Mouse (Mus musculus): ENCODE measurements at regions not wholly inside any gene's neighbourhood (a gene's known extent, or its start where the extent isn't known, plus 50 kb on each side); places are given as distances from the start of the nearest gene placed in this dataset.

DNA sequence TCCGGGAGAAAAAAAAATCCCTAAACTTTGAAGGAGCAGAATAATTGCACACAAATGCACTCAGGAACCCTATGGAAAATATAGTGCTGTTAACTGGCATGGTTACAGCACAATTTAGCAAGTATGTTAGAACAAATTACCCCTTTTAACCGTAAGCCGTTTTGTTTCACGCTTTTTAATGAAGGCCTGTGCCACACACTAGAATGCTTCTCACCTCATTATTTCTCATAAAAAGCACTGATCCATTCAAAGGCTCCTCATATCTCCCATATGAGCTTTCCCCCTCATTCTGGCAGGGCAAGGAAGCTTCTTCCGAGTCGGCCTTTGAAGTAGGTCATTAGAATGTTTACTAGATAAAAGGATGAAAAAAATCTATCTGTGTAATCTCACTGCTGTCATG, 182.4 kb downstream of the Fbxo8 start:
- Histone ChIP-seq H3K9me3 (replicated peaks; ENCODE audit: control insufficient read depth, low read length) (no peaks in the 10 kb centered on the region), H3K9ac (ENCODE audit: low read length) (no peak overlapping the region), H3K4me3 (ENCODE audit: low read length) (no peak overlapping the region), H3K4me2 (ENCODE audit: low read depth, low read length) (no peak overlapping the region), H3K27ac (ENCODE audit: low read length) (no peak overlapping the region), H3K36me3 (ENCODE audit: control insufficient read depth, insufficient read depth) (no peaks in the 10 kb centered on the region), H3K27me3 (ENCODE audit: control insufficient read depth, insufficient read depth, low read length) (no peaks in the 10 kb centered on the region), H3K4me1 (ENCODE audit: control insufficient read depth, insufficient read depth, low read length) (no peaks in the 10 kb centered on the region)
- 66% methylated on average over 6 of the region's 6 CpGs for WGBS
- ATAC-seq (replicated peaks; ENCODE audit: extremely low read depth, insufficient read depth, low FRiP score) = no peak

DNA sequence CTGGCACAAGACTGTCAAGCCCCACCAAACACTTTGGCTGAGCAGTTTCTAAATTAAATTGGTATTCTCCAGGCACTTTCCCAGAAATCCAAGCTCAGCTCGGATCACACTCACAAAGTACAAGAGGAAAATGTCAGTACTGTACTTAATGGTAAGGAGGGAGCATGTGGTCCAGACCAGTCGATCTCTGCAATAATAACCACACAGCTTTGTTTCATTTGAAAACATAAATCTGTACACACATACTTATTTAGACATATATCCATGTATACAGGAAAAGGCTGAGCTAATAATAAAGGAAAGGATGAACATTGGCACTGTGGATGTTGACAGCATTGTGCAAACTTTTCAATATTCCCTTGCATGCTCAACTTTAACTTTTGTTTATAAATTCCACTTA, 184.1 kb downstream of the Fbxo8 start:
- Histone ChIP-seq H3K27ac (ENCODE audit: low read length) (no peak overlapping the region), H3K4me1 (ENCODE audit: control insufficient read depth, insufficient read depth, low read length) (no peaks in the 10 kb centered on the region), H3K9me3 (replicated peaks; ENCODE audit: control insufficient read depth, low read length) (no peaks in the 10 kb centered on the region), H3K4me3 (ENCODE audit: low read length) (no peak overlapping the region), H3K27me3 (ENCODE audit: control insufficient read depth, insufficient read depth, low read length) (no peaks in the 10 kb centered on the region), H3K9ac (ENCODE audit: low read length) (no peak overlapping the region), H3K4me2 (ENCODE audit: low read depth, low read length) (no peak overlapping the region), H3K36me3 (ENCODE audit: control insufficient read depth, insufficient read depth) (no peaks in the 10 kb centered on the region)
- no peak for ATAC-seq (replicated peaks; ENCODE audit: extremely low read depth, insufficient read depth, low FRiP score)
- 57% methylated on average over 2 of the region's 2 CpGs for WGBS

DNA sequence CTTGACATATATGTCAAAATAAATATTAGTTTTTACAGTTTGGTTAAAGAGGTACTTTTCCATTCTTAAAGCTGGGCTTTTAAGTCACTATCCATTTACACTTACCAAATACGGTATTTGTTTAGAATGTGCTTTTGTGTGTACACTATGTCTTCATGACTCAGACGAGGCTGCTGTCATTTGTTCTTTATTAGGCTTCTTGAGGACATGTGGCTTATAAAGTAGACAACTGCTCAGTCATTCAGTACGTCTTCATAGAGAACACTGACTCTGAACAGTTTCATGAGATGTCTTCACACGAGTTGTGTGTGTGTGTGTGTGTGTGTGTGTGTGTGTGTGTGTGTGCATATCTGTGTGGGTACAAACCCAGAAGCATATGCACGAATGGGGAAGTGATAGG, 216.1 kb downstream of the Fbxo8 start:
- H3K4me1 ChIP-seq (ENCODE audit: control insufficient read depth, insufficient read depth, low read length) = no peaks in the 10 kb centered on the region
- no peak overlapping the region for H3K4me2 ChIP-seq (ENCODE audit: low read depth, low read length)
- no peaks in the 10 kb centered on the region for H3K36me3 ChIP-seq (ENCODE audit: control insufficient read depth, insufficient read depth)
- H3K27me3 ChIP-seq (ENCODE audit: control insufficient read depth, insufficient read depth, low read length) = no peaks in the 10 kb centered on the region
- no peak overlapping the region for H3K9ac ChIP-seq (ENCODE audit: low read length)
- no peak overlapping the region for H3K4me3 ChIP-seq (ENCODE audit: low read length)
- no peak overlapping the region for H3K27ac ChIP-seq (ENCODE audit: low read length)
- ATAC-seq (replicated peaks; ENCODE audit: extremely low read depth, insufficient read depth, low FRiP score) = no peak
- WGBS = 59% methylated on average over 5 of the region's 5 CpGs
- no peaks in the 10 kb centered on the region for H3K9me3 ChIP-seq (replicated peaks; ENCODE audit: control insufficient read depth, low read length)

DNA sequence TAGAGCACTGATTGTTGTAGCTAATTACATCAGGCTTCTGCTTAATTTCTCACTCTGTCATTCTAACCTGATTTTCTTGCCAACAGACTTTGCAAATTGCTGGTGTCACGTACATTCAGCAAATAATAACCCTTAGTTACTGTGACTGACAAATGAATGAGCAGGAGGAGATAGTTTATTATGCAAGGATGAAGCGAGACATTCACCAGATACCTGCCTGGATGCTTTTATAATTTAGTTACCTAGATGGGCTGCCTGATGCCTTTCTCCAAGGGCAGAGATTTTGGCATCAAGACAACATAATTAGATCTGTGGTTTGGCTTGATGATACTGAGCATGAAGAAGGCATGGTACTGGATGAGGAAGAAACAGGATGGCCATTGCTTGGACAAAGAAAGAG, 233.6 kb downstream of the Fbxo8 start:
- H3K27ac ChIP-seq (ENCODE audit: low read length) = no peak overlapping the region
- no peak for ATAC-seq (replicated peaks; ENCODE audit: extremely low read depth, insufficient read depth, low FRiP score)
- 0 out of 2 replicates have a peak, but pooled peaks cover 2% of the 10 kb centered on the region for H3K4me1 ChIP-seq (ENCODE audit: control insufficient read depth, insufficient read depth, low read length)
- no peak overlapping the region for H3K4me2 ChIP-seq (ENCODE audit: low read depth, low read length)
- 0 out of 2 replicates have a peak, but pooled peaks cover 2% of the 10 kb centered on the region for H3K9me3 ChIP-seq (replicated peaks; ENCODE audit: control insufficient read depth, low read length)
- H3K4me3 ChIP-seq (ENCODE audit: low read length) = no peak overlapping the region
- no peaks in the 10 kb centered on the region for H3K27me3 ChIP-seq (ENCODE audit: control insufficient read depth, insufficient read depth, low read length)
- H3K36me3 ChIP-seq (ENCODE audit: control insufficient read depth, insufficient read depth) = no peaks in the 10 kb centered on the region
- 71% methylated on average over 2 of the region's 2 CpGs for WGBS
- no peak overlapping the region for H3K9ac ChIP-seq (ENCODE audit: low read length)

DNA sequence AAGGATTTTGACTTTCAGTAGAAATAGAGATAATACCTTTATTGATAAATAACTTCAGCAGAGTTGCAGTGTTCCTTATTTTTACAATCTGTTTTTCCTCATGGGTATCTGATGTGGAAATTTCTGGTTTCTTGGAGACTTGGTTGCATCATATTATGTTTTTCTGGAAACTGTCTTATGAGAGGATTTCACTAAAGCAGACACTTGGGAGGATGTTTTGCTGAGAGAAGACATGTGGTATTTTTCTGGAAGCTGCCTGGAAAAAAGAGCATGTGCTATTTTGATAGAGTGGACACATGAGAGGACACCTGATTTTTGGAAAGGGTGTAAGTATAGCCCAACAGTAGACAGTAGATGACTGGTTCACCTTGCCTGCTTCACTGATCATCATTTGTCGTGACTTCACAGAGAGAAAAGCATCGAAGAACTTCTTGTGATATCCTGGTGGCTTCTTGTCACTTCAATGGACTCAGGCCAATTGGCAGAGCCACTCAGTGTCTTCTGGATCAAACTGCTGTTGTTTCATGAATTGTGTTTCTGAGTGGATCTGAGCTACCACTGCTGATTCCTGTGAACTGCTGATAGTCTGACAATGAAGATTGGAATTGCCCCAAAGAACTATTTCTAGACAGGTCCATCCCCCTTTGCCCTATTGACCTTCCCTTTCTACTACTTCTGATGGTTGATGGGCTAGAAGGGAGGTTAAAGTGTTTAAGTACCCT, 238.8 kb downstream of the Fbxo8 start:
- Histone ChIP-seq H3K4me2 (ENCODE audit: low read depth, low read length) (no peak overlapping the region), H3K4me3 (ENCODE audit: low read length) (no peak overlapping the region), H3K27ac (ENCODE audit: low read length) (no peak overlapping the region), H3K9ac (ENCODE audit: low read length) (no peak overlapping the region), H3K36me3 (ENCODE audit: control insufficient read depth, insufficient read depth) (no peaks in the 10 kb centered on the region), H3K4me1 (ENCODE audit: control insufficient read depth, insufficient read depth, low read length) (0 out of 2 replicates have a peak, but pooled peaks cover 2% of the 10 kb centered on the region), H3K27me3 (ENCODE audit: control insufficient read depth, insufficient read depth, low read length) (no peaks in the 10 kb centered on the region), H3K9me3 (replicated peaks; ENCODE audit: control insufficient read depth, low read length) (no peaks in the 10 kb centered on the region)
- ATAC-seq (replicated peaks; ENCODE audit: extremely low read depth, insufficient read depth, low FRiP score) = no peak
- 61% methylated on average over 2 of the region's 2 CpGs for WGBS

DNA sequence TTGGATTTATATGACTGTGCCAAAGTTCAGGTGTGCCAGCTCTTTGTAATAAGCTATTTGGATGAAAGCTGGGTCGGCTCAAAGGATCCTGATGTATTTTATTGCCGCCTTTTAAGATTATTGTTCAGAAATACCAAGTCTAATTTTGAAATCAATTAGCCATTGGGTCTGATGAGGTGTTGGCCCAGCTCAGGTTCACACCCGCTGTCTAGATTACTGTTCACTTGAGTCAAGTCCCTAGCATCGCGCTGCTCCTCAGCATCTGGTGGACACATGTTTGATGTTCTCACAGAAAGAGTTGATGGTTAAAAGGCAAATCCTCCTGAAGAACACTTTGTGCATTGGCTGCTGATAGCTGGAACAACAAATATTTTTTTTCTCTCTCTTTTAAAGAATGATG, 281.8 kb downstream of the Fbxo8 start:
- no peak overlapping the region for H3K4me3 ChIP-seq (ENCODE audit: low read length)
- WGBS = 90% methylated on average over 5 of the region's 5 CpGs
- H3K27ac ChIP-seq (ENCODE audit: low read length) = no peak overlapping the region
- H3K36me3 ChIP-seq (ENCODE audit: control insufficient read depth, insufficient read depth) = no peaks in the 10 kb centered on the region
- H3K9ac ChIP-seq (ENCODE audit: low read length) = no peak overlapping the region
- no peak overlapping the region for H3K4me2 ChIP-seq (ENCODE audit: low read depth, low read length)
- peaks cover 6% of the 10 kb centered on the region for H3K4me1 ChIP-seq (ENCODE audit: control insufficient read depth, insufficient read depth, low read length)
- no peak for ATAC-seq (replicated peaks; ENCODE audit: extremely low read depth, insufficient read depth, low FRiP score)
- H3K9me3 ChIP-seq (replicated peaks; ENCODE audit: control insufficient read depth, low read length) = 0 out of 2 replicates have a peak, but pooled peaks cover 2% of the 10 kb centered on the region
- no peaks in the 10 kb centered on the region for H3K27me3 ChIP-seq (ENCODE audit: control insufficient read depth, insufficient read depth, low read length)

DNA sequence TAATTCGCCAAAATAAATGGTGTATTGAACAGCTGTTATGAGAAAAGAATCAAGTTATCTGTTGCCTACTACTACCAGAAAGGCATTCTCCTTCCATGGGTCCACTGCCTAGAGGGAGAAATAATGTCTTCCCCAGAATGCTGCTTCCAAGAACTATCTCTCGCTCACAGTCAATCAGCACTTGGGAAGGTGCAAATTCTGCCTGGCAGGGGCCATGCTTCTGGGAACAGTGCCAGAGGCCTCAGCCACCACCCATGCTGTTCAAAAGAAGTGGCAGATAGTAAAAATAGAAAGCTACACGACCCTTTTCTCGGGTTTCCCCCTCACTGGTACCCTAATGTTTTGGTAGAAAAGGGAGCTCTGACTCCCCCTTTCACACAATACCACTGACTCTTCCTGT, 282.2 kb downstream of the Fbxo8 start:
- 27% methylated on average over 4 of the region's 4 CpGs for WGBS
- Histone ChIP-seq H3K27me3 (ENCODE audit: control insufficient read depth, insufficient read depth, low read length) (no peaks in the 10 kb centered on the region), H3K27ac (ENCODE audit: low read length) (peak overlapping the region; percentile 78), H3K4me2 (ENCODE audit: low read depth, low read length) (peak overlapping the region; percentile 21; the same call in 1 of the 2 replicates), H3K9me3 (replicated peaks; ENCODE audit: control insufficient read depth, low read length) (0 out of 2 replicates have a peak, but pooled peaks cover 2% of the 10 kb centered on the region), H3K9ac (ENCODE audit: low read length) (no peak overlapping the region), H3K4me1 (ENCODE audit: control insufficient read depth, insufficient read depth, low read length) (peaks cover 6% of the 10 kb centered on the region), H3K36me3 (ENCODE audit: control insufficient read depth, insufficient read depth) (no peaks in the 10 kb centered on the region), H3K4me3 (ENCODE audit: low read length) (no peak overlapping the region)
- ATAC-seq (replicated peaks; ENCODE audit: extremely low read depth, insufficient read depth, low FRiP score) = peak; percentile 69; the same call in 1 of the 2 replicates

DNA sequence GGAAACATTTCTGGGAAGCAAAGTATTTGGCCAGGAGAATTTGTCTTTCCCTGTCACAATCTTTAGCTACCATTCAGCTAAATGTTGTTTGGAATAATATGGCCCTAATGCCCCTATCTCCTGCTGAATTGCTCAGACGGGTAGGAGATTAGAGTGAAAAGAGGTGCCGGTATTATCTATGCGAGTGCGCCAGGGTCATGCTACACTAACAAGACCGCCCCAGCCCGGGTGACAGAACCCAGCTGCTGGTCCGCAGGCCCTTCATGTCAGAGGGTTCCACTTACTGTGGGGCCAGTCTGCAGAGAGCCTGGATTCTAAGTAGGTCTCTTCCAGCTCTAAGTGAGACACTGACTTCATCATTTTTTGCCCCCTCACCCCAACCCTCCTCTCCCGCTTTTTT, 332.6 kb downstream of the Fbxo8 start:
- peak overlapping the region; percentile 78 for H3K27ac ChIP-seq (ENCODE audit: low read length)
- H3K4me2 ChIP-seq (ENCODE audit: low read depth, low read length) = peak overlapping the region; percentile 50
- peak overlapping the region; percentile 25; the same call in 1 of the 2 replicates for H3K9ac ChIP-seq (ENCODE audit: low read length)
- WGBS = 14% methylated on average over 8 of the region's 8 CpGs
- no peak overlapping the region for H3K4me3 ChIP-seq (ENCODE audit: low read length)
- no peaks in the 10 kb centered on the region for H3K9me3 ChIP-seq (replicated peaks; ENCODE audit: control insufficient read depth, low read length)
- peak; percentile 89 for ATAC-seq (replicated peaks; ENCODE audit: extremely low read depth, insufficient read depth, low FRiP score)
- no peaks in the 10 kb centered on the region for H3K36me3 ChIP-seq (ENCODE audit: control insufficient read depth, insufficient read depth)
- H3K4me1 ChIP-seq (ENCODE audit: control insufficient read depth, insufficient read depth, low read length) = peaks cover 6% of the 10 kb centered on the region; the same call in 1 of the 2 replicates
- no peaks in the 10 kb centered on the region for H3K27me3 ChIP-seq (ENCODE audit: control insufficient read depth, insufficient read depth, low read length)

DNA sequence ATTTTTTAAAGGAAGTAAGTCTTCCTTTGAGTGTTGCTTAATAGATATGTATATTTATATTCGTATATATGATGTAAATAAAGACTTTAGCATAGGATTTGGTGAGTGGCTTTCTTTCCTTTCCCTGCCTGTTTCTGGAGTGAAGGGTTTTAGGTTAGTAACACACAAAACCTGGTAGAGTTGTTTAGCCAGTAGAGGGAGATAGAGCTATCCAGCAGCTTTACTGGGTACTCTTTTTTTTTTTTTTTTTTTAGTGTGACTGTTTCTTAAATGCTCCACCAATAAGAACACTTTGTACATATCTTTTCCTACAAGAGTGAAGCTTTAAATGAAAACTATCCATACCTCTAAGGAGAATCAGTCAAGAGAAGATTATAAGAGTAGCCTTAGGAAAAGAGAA, 333.3 kb downstream of the Fbxo8 start:
- Histone ChIP-seq H3K9ac (ENCODE audit: low read length) (no peak overlapping the region), H3K27me3 (ENCODE audit: control insufficient read depth, insufficient read depth, low read length) (no peaks in the 10 kb centered on the region), H3K4me3 (ENCODE audit: low read length) (no peak overlapping the region), H3K36me3 (ENCODE audit: control insufficient read depth, insufficient read depth) (no peaks in the 10 kb centered on the region), H3K9me3 (replicated peaks; ENCODE audit: control insufficient read depth, low read length) (no peaks in the 10 kb centered on the region), H3K4me2 (ENCODE audit: low read depth, low read length) (no peak overlapping the region), H3K27ac (ENCODE audit: low read length) (no peak overlapping the region; the same call in 1 of the 2 replicates), H3K4me1 (ENCODE audit: control insufficient read depth, insufficient read depth, low read length) (peaks cover 6% of the 10 kb centered on the region; the same call in 1 of the 2 replicates)
- no peak; the same call in 1 of the 2 replicates for ATAC-seq (replicated peaks; ENCODE audit: extremely low read depth, insufficient read depth, low FRiP score)
- whole genome bisulfite sequencing = 3% methylated on average over 1 of the region's 1 CpGs
